Mouse (Mus musculus): ENCODE results near the gene Max. TPM values are rescaled to one million over a fixed set of nuclear protein-coding genes. Genes with fewer than 3 reads are reported as not detected.

The Max gene
- polyA plus RNA-seq, 1 experiment: 98.7 TPM

DNA sequence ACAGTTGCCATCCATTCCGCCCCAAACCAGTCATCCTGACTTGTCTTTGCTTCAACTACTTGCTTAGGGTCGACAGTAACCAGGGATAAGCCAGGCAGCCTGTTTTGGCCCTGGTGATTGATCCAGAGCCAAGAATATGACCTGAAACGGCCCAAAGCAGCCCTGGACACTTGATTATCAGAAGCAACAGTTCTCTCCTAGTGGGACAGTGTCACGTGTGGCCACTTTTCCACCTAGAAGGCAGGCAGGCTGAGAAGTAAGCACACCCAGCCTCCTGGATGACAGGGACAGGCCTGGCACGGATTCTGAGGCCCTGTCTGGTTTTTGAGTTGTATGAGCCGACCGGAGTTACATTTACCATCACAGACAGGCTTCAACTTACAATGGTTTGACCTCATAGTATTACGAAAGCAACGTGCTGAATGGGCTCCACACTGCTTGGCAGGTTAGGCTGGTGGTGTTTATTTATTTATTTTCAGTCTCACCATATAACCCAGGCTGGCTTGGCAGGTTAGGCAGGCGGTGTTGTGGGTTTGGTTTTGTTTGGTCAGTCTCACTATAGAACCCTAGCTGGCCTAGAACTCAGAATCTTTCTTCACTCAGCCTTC, 35.6 kb downstream of the Max start:
- no peak overlapping the region for H3K4me3 ChIP-seq (ENCODE audit: insufficient read depth, low read length)
- TF ChIP-seq POLR2A (IDR thresholded peaks at IDR 0.05; ENCODE audit: low read depth, low read length) (no peak), CTCF (IDR thresholded peaks at IDR 0.05; ENCODE audit: borderline replicate concordance, insufficient read depth, low read length) (no peak)
- no peak overlapping the region for H3K27ac ChIP-seq (ENCODE audit: insufficient read depth, low read length)
- no peaks in the 10 kb centered on the region for H3K4me1 ChIP-seq (ENCODE audit: control insufficient read depth, insufficient read depth, low read length)

DNA sequence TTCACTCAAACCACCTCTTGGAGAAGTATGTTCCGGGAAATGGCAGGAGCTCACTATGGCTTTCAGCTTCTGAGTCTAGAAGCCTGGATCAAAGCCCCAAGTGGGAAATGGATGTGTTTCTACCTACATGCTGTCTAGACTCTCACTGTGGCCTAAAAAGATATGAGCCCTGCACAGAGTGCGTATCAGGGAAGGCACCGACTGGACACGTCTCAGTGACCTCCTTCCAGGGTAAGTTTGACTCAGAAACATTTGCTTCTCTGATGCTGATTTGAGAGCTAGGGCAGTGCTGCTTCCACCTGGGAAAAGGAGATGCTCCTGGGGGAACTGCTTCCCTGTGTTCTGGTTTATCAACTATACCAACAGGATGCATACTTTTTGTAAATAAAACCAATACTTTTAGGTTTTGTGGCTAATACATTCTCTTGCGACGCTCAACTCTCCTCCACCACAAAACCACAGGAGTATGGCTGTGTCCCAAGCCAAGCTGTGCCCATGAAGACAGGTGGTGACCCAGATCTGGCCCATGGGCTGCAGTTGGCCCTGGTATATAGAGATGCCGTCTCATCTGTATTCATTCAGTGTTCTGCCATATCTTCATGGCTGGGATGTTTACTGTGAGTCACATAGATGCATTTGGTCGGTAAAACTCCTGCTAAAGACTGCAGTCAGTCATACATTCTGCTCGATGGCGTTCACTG, 36.9 kb downstream of the Max start:
- H3K4me3 ChIP-seq (ENCODE audit: insufficient read depth, low read length): no peak overlapping the region
- H3K4me1 ChIP-seq (ENCODE audit: control insufficient read depth, insufficient read depth, low read length): no peaks in the 10 kb centered on the region
- TF ChIP-seq POLR2A (IDR thresholded peaks at IDR 0.05; ENCODE audit: low read depth, low read length) (no peak), CTCF (IDR thresholded peaks at IDR 0.05; ENCODE audit: borderline replicate concordance, insufficient read depth, low read length) (no peak)
- H3K27ac ChIP-seq (ENCODE audit: insufficient read depth, low read length): no peak overlapping the region

DNA sequence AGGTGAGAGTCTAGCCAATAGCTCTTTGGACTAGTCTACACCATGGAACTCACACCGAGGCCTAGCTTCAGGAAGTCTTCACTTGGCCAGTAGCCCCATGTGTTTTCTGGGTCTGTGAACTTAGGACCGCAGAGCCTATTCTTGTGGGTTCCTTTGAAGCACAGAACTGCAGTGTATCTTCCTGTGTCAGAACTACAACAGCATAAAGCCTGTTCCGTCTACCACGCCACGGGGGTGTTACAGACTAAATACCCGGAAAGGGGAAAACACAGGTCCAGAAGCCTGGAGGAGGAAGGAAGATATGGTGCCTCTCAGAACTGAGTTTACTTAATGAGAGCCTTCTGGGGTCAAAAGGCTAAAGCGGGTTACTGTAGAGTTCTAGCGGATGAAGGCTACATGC, 38.9 kb downstream of the Max start:
- Histone ChIP-seq H3K4me1 (ENCODE audit: control insufficient read depth, insufficient read depth, low read length) (no peaks in the 10 kb centered on the region), H3K4me3 (ENCODE audit: insufficient read depth, low read length) (no peak overlapping the region), H3K27ac (ENCODE audit: insufficient read depth, low read length) (no peak overlapping the region)
- TF ChIP-seq CTCF (IDR thresholded peaks at IDR 0.05; ENCODE audit: borderline replicate concordance, insufficient read depth, low read length) (no peak), POLR2A (IDR thresholded peaks at IDR 0.05; ENCODE audit: low read depth, low read length) (no peak)

DNA sequence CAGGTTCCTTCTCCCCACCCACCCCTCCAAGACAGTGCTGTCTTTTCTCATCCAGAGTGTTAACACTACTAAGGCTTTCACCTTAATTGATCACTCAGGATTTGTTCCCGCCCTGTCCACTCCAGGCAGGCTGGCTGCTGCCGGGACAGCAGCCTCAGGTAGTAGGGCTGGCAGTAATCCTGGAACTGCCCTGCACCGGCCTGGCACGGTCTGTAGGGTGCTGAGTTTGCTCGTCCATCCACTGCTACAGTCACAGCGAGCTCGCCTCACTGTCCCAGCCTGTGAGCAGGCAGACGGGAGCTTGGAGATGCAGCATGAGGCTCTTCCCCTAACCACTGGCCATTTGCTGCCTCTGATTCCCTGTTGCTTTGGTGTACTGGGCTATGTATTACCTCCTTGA, 41.0 kb downstream of the Max start:
- Histone ChIP-seq H3K4me3 (ENCODE audit: insufficient read depth, low read length) (no peak overlapping the region), H3K4me1 (ENCODE audit: control insufficient read depth, insufficient read depth, low read length) (no peaks in the 10 kb centered on the region), H3K27ac (ENCODE audit: insufficient read depth, low read length) (no peak overlapping the region)
- TF ChIP-seq CTCF (IDR thresholded peaks at IDR 0.05; ENCODE audit: borderline replicate concordance, insufficient read depth, low read length) (no peak), POLR2A (IDR thresholded peaks at IDR 0.05; ENCODE audit: low read depth, low read length) (no peak)

DNA sequence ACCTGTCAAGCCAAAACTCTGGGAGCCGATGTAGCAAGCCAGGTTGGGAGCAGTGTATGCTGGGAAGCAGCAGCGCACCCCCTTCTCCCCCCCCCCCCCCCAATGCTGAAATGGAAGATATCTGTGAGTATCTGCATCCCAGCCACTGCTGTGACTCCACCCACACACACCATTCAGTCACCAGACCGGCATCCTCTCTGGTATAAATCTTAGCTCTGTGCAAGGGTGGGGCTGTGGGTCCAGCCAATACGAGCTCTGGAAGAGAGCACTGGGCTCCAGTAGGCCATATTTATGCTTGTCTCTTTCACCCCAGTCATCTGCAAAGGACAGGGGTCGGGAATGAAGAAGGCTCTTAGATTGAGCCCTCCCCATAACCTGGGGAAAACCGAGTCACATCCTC, 41.6 kb downstream of the Max start:
- TF ChIP-seq CTCF (IDR thresholded peaks at IDR 0.05; ENCODE audit: borderline replicate concordance, insufficient read depth, low read length): no peak
- no peak for TF ChIP-seq POLR2A (IDR thresholded peaks at IDR 0.05; ENCODE audit: low read depth, low read length)
- no peak overlapping the region for H3K4me3 ChIP-seq (ENCODE audit: insufficient read depth, low read length)
- no peak overlapping the region for H3K27ac ChIP-seq (ENCODE audit: insufficient read depth, low read length)
- H3K4me1 ChIP-seq (ENCODE audit: control insufficient read depth, insufficient read depth, low read length): no peaks in the 10 kb centered on the region

DNA sequence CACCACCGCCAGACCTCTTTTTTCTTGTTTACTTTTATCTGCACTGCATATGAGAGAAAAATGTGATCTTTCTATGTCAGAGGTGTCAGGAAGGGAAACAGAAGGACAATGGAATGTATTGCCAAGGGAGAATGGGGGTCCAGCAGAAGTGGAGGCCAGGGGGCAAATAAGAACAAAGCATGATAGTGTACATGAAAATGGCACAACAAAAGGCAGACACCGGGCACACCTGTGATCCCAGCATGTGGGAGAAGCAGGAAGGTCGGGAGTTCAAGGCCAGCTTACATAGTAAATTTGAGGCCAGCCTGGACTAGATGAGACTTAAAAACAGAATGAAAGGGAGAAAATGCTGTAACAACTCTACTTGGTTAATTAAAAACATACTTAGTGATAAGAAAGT, 43.1 kb downstream of the Max start:
- no peaks in the 10 kb centered on the region for H3K4me1 ChIP-seq (ENCODE audit: control insufficient read depth, insufficient read depth, low read length)
- no peak overlapping the region for H3K27ac ChIP-seq (ENCODE audit: insufficient read depth, low read length)
- H3K4me3 ChIP-seq (ENCODE audit: insufficient read depth, low read length): no peak overlapping the region
- TF ChIP-seq CTCF (IDR thresholded peaks at IDR 0.05; ENCODE audit: borderline replicate concordance, insufficient read depth, low read length) (no peak), POLR2A (IDR thresholded peaks at IDR 0.05; ENCODE audit: low read depth, low read length) (no peak)

DNA sequence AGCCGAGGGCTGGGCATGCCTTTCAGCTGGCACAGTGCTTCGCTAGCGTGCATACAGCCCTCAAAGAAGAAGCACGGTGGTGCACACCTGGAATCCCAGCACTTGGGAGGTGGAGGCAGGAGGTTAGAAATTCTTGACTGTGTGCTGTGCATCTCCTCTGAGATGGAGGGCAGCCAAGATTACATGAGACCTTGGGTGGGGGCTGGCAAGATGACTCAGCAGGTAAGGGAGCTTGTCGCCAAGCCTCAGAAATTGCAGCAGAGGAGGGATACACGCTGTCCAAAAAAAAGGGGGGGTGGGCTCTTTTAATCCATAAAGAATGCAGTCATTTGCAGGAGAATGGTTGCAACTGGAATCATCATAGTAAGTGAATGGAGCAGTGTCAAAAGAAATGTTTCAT, 43.9 kb downstream of the Max start:
- TF ChIP-seq CTCF (IDR thresholded peaks at IDR 0.05; ENCODE audit: borderline replicate concordance, insufficient read depth, low read length): no peak
- no peak for TF ChIP-seq POLR2A (IDR thresholded peaks at IDR 0.05; ENCODE audit: low read depth, low read length)
- no peak overlapping the region for H3K27ac ChIP-seq (ENCODE audit: insufficient read depth, low read length)

DNA sequence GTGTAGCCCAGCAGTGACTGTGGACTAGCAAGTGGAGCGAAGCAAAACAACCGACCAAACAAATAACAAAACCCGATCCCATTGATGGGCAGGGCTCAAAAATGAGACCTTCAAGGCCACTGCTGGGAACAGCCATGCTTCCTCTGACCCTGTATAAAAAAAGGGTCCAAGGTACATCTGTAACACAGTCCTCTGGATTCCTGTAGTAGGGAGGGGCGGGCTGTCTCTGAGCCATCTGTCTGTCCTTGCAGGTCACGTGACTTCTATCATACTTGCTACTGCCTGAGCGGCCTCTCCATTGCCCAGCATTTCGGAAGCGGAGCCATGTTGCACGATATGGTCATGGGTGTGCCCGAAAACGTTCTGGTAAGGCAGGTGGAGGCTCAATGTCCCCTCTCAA, 45.8 kb downstream of the Max start:
- Histone ChIP-seq H3K4me1 (ENCODE audit: control insufficient read depth, insufficient read depth, low read length) (no peaks in the 10 kb centered on the region), H3K4me3 (ENCODE audit: insufficient read depth, low read length) (no peak overlapping the region), H3K27ac (ENCODE audit: insufficient read depth, low read length) (no peak overlapping the region)
- no peak for TF ChIP-seq POLR2A (IDR thresholded peaks at IDR 0.05; ENCODE audit: low read depth, low read length)
- TF ChIP-seq CTCF (IDR thresholded peaks at IDR 0.05; ENCODE audit: borderline replicate concordance, insufficient read depth, low read length): no peak

More for the DNA sequence above, 43.9 kb downstream of the Max start:
- no peak overlapping the region for H3K4me3 ChIP-seq (ENCODE audit: insufficient read depth, low read length)
- H3K4me1 ChIP-seq (ENCODE audit: control insufficient read depth, insufficient read depth, low read length): no peaks in the 10 kb centered on the region

DNA sequence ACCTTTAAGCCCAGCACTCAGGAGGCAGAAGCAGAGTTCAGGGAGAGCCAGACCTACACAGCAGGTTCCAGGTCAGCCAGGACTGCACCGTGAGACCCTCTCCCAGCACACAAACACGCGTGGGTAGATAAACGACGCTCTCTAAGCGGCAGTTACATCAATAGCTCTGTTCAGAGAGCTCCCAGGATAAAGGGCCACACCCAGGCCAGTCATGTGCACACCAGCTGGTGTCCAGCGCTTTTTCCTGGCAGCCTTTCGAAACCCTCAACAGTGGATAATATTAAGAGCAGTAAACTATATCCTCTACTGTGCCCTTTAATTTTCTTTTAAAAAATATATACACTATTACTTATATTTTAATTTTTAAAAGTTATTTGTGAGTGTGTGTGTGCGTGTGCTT, 49.8 kb downstream of the Max start:
- TF ChIP-seq POLR2A (IDR thresholded peaks at IDR 0.05; ENCODE audit: low read depth, low read length) (no peak), CTCF (IDR thresholded peaks at IDR 0.05; ENCODE audit: borderline replicate concordance, insufficient read depth, low read length) (no peak)
- Histone ChIP-seq H3K4me1 (ENCODE audit: control insufficient read depth, insufficient read depth, low read length) (no peaks in the 10 kb centered on the region), H3K27ac (ENCODE audit: insufficient read depth, low read length) (no peak overlapping the region), H3K4me3 (ENCODE audit: insufficient read depth, low read length) (no peak overlapping the region)

DNA sequence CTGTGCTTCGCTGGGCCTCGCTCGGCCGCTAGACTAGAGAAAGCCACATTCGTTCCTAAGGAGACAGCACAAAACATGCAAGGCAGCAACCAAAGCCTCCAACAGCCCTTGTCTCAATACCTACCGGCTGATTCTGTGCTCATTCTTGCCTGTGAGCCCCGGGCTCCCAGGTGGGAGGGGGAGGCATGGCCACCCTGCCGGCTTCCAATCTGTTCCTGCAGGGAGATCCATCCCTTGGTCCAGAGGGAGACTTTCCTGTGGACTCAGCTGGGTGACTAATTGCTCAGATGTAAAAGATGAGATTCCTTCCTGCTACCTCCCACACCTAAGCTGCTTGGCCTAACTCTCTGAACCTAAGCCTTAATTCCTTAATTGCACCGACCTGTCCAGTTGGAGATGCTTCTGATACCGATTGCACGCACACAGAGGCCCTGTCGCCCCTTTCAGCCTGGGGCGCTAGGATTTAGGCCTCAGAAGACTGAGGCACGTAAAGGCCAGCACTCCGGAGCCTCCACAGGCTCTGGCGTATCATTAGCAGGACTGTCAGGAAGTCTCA, 50.8 kb downstream of the Max start:
- TF ChIP-seq CTCF (IDR thresholded peaks at IDR 0.05; ENCODE audit: borderline replicate concordance, insufficient read depth, low read length) (no peak), POLR2A (IDR thresholded peaks at IDR 0.05; ENCODE audit: low read depth, low read length) (no peak)
- Histone ChIP-seq H3K4me3 (ENCODE audit: insufficient read depth, low read length) (no peak overlapping the region), H3K27ac (ENCODE audit: insufficient read depth, low read length) (no peak overlapping the region), H3K4me1 (ENCODE audit: control insufficient read depth, insufficient read depth, low read length) (no peaks in the 10 kb centered on the region)
